ENCODE assay signal across 17 mouse cellular contexts in the genomic region with DNA sequence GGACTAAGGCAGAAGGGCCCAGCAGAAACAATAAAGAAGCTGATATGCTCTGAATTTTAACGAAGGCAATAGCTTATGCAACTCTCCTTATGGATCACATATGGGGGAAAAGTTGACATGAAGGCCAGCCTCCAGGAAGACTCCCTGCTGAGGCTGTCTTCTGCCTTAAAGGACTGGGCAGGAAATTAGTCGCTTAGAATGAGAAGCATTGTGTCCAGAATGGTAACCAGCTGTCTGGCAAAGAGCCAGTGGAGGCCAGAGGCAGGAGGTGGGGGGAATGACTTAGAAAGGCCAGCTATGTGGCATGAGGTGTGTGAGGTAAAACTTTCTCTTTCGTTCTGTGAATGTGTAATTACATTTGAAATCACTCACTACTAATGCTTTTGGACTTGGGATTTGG.
A peak's percentile ranks its signal among the peaks of the same experiment; 100 is the strongest.
DNase-seq lines count a peak whose midpoint lies in the region; ATAC-seq and TF ChIP-seq lines count a peak whose summit lies in the region.
"Had no signal": no experiment of that assay in that cellular context is flagged by ENCODE, and none has a peak within 500 bp of the region (broad histone marks: within the 10 kb centered on the region; RNA-seq: fewer than 3 reads in every experiment).

No protein-coding gene starts in this region.

- H3K27me3 ChIP-seq in lung, embryonic 14.5 days (ENCODE audit: insufficient read depth, low read length): no peaks in the 10 kb centered on the region
- H3K27me3 ChIP-seq in embryonic facial prominence, embryonic 14.5 days (replicated peaks; ENCODE audit: control insufficient read depth, insufficient read depth, low read length): no peaks in the 10 kb centered on the region
- H3K27me3 ChIP-seq in neural tube, embryonic 11.5 days (ENCODE audit: control insufficient read depth, insufficient read depth, low read length): no peaks in the 10 kb centered on the region
- H3K27me3 ChIP-seq: embryonic facial prominence, embryonic 12.5 days; hindbrain, embryonic 15.5 days had no signal

- no peaks in the 10 kb centered on the region for H3K36me3 ChIP-seq in lung, embryonic 14.5 days (ENCODE audit: insufficient read depth)
- no peaks in the 10 kb centered on the region for H3K36me3 ChIP-seq in embryonic facial prominence, embryonic 14.5 days (ENCODE audit: control insufficient read depth, insufficient read depth, low read length)
- no peaks in the 10 kb centered on the region for H3K36me3 ChIP-seq in neural tube, embryonic 11.5 days (ENCODE audit: control insufficient read depth, insufficient read depth, low read length)
- H3K36me3 ChIP-seq: embryonic facial prominence, embryonic 12.5 days; hindbrain, embryonic 15.5 days; midbrain, embryonic 10.5 days had no signal

- 38% methylated on average over 3 of the region's 3 CpGs for WGBS in lung, embryonic 14.5 days
- WGBS in embryonic facial prominence, embryonic 14.5 days: 25% methylated on average over 3 of the region's 3 CpGs
- 48% methylated on average over 3 of the region's 3 CpGs for WGBS in neural tube, embryonic 11.5 days

- no peak overlapping the region for H3K4me2 ChIP-seq in lung, embryonic 14.5 days
- H3K4me2 ChIP-seq in embryonic facial prominence, embryonic 14.5 days (ENCODE audit: low read depth, low read length): no peak overlapping the region
- H3K4me2 ChIP-seq in neural tube, embryonic 11.5 days (ENCODE audit: low read depth): no peak overlapping the region
- H3K4me2 ChIP-seq: embryonic facial prominence, embryonic 12.5 days; hindbrain, embryonic 15.5 days had no signal

- no peaks in the 10 kb centered on the region for H3K9me3 ChIP-seq in lung, embryonic 14.5 days (ENCODE audit: low read depth, low read length)
- no peaks in the 10 kb centered on the region for H3K9me3 ChIP-seq in embryonic facial prominence, embryonic 14.5 days (ENCODE audit: control insufficient read depth, low read length)
- no peaks in the 10 kb centered on the region for H3K9me3 ChIP-seq in neural tube, embryonic 11.5 days (ENCODE audit: control insufficient read depth, low read length)
- H3K9me3 ChIP-seq: embryonic facial prominence, embryonic 12.5 days; hindbrain, embryonic 15.5 days; midbrain, embryonic 10.5 days had no signal

- no peak overlapping the region for H3K4me3 ChIP-seq in lung, embryonic 14.5 days (ENCODE audit: low read depth, low read length)
- no peak overlapping the region for H3K4me3 ChIP-seq in embryonic facial prominence, embryonic 14.5 days (ENCODE audit: low read depth, low read length)
- H3K4me3 ChIP-seq in neural tube, embryonic 11.5 days (ENCODE audit: low read depth, low read length): no peak overlapping the region
- H3K4me3 ChIP-seq: embryonic facial prominence, embryonic 12.5 days; hindbrain, embryonic 15.5 days; midbrain, embryonic 10.5 days had no signal

- H3K4me1 ChIP-seq in lung, embryonic 14.5 days (ENCODE audit: insufficient read depth): no peaks in the 10 kb centered on the region
- H3K4me1 ChIP-seq in embryonic facial prominence, embryonic 14.5 days (ENCODE audit: control insufficient read depth, insufficient read depth, low read length): no peaks in the 10 kb centered on the region
- no peaks in the 10 kb centered on the region for H3K4me1 ChIP-seq in neural tube, embryonic 11.5 days (ENCODE audit: control insufficient read depth, insufficient read depth, low read length)
- H3K4me1 ChIP-seq: embryonic facial prominence, embryonic 12.5 days; hindbrain, embryonic 15.5 days; midbrain, embryonic 10.5 days had no signal

- no peak overlapping the region for H3K27ac ChIP-seq in lung, embryonic 14.5 days (ENCODE audit: low read depth)
- H3K27ac ChIP-seq in embryonic facial prominence, embryonic 14.5 days (replicated peaks; ENCODE audit: low read depth, low read length): no peak overlapping the region
- no peak overlapping the region for H3K27ac ChIP-seq in neural tube, embryonic 11.5 days (ENCODE audit: low read depth, low read length)
- H3K27ac ChIP-seq: embryonic facial prominence, embryonic 12.5 days; hindbrain, embryonic 15.5 days; liver, embryonic 14.5 days; midbrain, embryonic 10.5 days had no signal

- no peak for TF ChIP-seq CTCF in lung, embryonic 14.5 days (IDR thresholded peaks at IDR 0.05; ENCODE audit: low read depth)

- peak; percentile 25 for DNase-seq in lung, embryonic 14.5 days
- DNase-seq in lung, postnatal 36 days: no peak
- peak; percentile 66 for DNase-seq in embryo, embryonic 10.5 days (ENCODE audit: low spot score)
- peak; percentile 31 for DNase-seq in embryonic facial prominence, embryonic 14.5 days (ENCODE audit: low spot score)
- peak; percentile 58 for DNase-seq in neural tube, embryonic 11.5 days (ENCODE audit: low spot score)
- no peak for DNase-seq in adrenal gland, adult 8-10 months
- DNase-seq: cerebellum, adult 9-10 months; gastrocnemius, postnatal 25 days; kidney, adult 18-20 months; kidney, postnatal 4 days; thymus, postnatal 4 days had no signal

- no peak for ATAC-seq in lung, embryonic 14.5 days (ENCODE audit: insufficient read depth)
- no peak for ATAC-seq in embryonic facial prominence, embryonic 14.5 days (ENCODE audit: low read depth)
- ATAC-seq in neural tube, embryonic 11.5 days (ENCODE audit: insufficient read depth, low FRiP score, low TSS enrichment): no peak; the same call in 1 of the 2 replicates
- no peak for ATAC-seq in megakaryocyte progenitor cell, adult 5-6 weeks (replicated peaks; ENCODE audit: poor library complexity)
- ATAC-seq: lung, postnatal 0 days had no signal

- no peak overlapping the region for H3K9ac ChIP-seq in lung, embryonic 14.5 days
- H3K9ac ChIP-seq in embryonic facial prominence, embryonic 14.5 days (ENCODE audit: low read depth, low read length): no peak overlapping the region
- H3K9ac ChIP-seq in neural tube, embryonic 11.5 days (ENCODE audit: low read length): no peak overlapping the region
- H3K9ac ChIP-seq: embryonic facial prominence, embryonic 12.5 days; hindbrain, embryonic 15.5 days; liver, embryonic 14.5 days had no signal

Comparison
In these comparisons a context has a peak if more than half of its experiments do, and no peak if none do; other contexts are left out.
1. DNase-seq: peak in lung, embryonic 14.5 days (single experiment), embryo, embryonic 10.5 days (single experiment), embryonic facial prominence, embryonic 14.5 days (single experiment) and neural tube, embryonic 11.5 days (single experiment); none in lung, postnatal 36 days (single experiment) and adrenal gland, adult 8-10 months (single experiment).